Mouse (Mus musculus): ENCODE results near the gene Ank2.
"Not testable (repeated sequence)": the region's sequence is repeated elsewhere in the genome, so short reads cannot be mapped to it uniquely, and the experiment has no call there.

The Ank2 gene

DNA sequence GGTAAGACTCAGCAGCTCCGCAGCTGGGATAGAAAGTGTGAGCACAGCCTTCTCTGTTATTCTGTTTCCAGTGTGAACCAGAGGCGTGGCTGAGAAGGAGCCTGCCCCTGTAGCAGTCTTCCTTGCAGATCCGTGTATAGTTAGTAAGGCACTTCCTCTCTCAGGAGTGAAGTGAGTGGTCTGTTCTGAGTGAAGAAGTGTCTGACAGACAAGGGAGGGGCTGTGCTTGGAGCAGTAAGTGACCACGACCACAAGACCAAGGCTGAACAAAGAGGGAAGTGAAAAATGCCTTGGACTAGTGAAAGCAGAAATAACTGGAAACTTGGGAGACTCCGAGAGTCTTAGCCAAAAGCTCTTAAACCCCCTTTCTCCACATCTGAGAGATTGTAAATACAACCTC lies 143.9 kb downstream of the Ank2 start:
- DNase-seq (ENCODE audit: low spot score) = no peak

DNA sequence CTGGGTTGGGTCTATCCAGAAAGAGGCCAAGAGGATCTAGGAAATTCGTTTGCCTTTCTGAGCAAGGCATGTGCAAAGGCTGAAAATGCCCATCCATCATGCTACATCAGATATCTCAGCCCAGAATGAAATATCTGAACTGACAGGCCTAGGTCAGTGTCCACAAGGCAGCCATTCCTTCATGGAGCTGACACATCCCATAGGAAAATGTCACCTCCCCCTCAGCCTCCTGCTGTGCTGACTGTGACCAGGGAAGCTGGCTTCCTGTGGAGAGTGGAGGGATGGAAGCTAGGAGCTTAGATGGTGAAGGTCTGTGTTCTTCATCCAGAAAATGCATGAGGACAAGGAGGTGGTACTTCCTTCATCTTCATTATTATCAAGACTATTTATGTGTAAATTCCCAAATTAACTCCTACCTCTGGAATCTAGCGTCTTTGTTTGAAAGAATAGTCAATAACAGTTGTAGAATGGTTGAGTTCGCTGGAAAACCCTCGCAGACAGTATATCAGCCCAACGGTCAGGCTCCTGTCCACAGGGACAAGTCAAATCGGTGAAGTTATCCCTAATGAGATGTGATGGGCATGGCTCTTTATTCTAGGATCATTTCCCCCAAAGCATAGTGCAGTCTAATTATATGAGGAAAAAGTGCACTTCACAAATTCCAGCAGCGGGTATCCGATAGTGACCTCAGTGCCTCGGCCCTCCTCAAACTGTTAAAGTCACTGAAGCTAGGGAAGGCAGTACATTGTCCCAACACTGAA lies 148.4 kb downstream of the Ank2 start:
- DNase-seq (ENCODE audit: low spot score) = no peak

DNA sequence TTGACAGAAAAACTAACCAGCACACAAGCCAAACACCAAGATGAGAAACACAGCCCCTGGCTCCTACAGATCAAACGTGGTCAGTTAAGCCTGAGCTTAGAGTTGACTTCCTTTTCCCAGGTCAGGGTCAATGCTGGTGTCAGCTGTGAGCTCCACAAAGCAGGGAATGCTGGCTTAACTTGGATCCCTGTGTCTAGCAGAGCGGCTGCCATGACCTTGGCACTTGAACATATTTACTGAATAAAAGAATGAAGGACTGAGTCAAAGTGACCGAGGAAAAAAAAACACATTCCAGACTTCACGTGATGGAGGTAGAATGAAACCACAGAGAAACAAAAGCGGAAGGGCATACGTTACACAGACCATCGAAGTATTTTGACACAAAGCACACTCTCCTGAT lies 150.2 kb downstream of the Ank2 start:
- DNase-seq (ENCODE audit: low spot score) = peak; percentile 25

DNA sequence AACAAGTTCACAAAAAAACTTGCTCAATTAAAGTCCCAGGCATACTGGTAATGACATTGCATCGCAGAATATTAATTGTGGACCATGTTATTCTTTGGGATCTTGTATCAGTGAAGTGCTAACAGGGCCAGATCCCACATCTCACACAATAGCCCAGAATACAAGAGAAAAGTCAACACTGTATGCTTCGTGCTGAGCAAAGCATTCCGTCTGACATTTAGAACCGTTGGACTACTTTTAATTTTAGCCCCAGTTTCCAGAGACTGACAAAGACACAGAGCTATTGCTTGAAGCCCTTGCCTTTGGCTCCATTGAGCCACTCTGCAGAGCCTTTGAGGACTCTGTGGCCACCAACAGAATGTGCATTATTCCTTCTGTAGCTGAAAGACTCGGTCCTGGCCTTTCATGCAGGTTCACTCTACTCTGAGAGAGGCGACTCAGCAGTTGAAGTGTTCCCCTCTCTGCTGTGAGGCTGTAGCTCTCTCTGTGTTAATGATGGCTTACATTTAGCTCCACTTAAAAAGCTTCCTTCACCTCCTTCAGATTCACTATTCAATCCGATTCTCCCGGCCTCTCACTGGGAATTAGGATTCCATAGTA lies 153.2 kb downstream of the Ank2 start:
- DNase-seq (ENCODE audit: low spot score) = no peak

DNA sequence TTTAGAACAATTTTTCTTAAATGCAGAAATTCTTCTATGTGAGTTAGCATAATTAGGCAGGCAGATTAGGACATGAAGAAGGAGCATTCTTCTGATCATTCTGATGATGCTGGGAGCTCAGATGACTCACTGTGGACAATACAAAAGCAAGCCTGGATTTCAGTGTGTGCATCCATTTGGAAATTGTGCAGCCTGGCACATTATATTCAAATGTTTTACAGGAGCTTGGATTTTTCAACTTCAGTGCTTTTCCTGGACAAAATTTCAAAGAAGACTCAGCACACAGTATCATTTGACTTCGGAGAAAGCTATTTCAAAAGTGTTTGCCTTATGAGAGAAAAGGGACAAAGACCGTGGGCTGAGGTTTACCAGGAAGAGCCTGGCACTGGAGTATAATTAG lies 157.8 kb downstream of the Ank2 start:
- DNase-seq (ENCODE audit: low spot score) = no peak

DNA sequence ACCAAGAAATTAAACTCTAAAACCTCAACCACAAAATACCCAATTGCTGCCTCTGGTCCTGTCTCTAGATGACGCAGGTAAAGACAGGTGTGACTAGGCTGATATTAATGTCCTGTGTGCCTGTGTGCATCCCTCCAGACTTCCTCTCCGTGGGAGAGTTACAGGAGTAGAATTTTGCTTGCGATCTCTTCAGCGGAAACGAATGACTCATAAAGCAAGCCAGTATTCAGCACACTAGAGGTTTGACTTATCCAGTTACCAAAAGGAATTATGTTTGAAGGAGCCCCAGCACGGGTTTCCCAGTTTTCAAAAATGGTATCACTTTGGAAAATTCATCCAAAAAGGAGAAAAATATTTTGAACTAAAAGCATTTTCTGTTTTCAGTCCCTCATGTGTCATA lies 164.3 kb downstream of the Ank2 start:
- no peak for DNase-seq (ENCODE audit: low spot score)

DNA sequence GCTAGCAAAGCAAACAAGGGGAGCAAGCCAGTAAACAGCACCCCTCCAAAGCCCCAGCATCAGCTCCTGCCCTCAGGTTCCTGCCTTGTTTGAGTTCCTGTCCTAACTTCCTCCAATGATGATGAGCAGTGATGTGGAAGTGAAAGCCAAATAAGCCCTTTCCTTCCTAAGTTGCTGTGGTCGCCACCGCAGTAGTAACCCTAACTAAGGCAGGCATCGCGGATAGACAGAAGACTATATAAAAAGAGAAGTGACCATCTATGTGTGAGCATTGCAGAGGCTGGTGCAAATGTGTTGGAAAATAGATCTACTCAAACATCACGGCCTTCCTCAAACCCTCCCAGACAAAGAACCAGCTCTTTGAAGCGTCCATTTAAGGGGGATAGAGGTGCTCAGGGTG lies 167.6 kb downstream of the Ank2 start:
- DNase-seq (ENCODE audit: low spot score) = no peak

DNA sequence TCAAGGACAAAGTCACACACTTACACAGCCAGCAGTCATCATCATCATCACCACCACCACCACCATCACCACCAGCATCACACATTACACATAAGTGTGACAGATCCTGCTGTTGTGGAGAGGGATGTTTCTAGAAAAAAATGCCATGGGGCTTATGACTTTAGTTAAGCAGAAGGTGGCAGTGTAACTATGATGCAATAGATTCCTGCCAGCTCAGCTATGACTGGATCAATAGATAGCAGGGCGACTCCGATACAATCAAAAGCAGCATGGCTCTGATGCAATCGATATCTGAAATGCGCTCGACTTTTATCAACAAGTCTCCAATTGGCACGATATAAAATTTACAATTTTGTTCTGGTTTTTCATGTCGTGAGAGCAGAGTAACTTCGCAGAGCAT lies 172.8 kb downstream of the Ank2 start:
- no peak for DNase-seq (ENCODE audit: low spot score)

DNA sequence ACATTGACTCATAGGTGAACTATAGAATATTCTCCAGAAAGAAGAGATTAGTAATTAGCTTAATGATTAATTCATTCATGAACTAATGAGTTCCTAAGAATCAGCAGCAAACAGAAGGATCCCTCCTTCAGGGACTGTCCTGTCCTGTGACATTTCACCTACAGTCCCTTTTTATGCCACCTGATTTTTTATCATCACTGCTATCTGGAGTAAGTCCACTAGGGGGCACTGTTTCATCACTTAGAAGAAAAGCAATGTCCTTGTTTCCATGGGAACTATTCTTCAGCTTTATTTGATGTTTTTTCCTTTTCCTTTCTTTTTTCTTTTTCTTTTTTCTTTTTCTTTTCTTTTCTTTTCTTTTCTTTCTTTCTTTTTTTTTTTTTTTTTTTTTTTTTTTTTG lies 176.3 kb downstream of the Ank2 start:
- no peak for DNase-seq (ENCODE audit: low spot score)

DNA sequence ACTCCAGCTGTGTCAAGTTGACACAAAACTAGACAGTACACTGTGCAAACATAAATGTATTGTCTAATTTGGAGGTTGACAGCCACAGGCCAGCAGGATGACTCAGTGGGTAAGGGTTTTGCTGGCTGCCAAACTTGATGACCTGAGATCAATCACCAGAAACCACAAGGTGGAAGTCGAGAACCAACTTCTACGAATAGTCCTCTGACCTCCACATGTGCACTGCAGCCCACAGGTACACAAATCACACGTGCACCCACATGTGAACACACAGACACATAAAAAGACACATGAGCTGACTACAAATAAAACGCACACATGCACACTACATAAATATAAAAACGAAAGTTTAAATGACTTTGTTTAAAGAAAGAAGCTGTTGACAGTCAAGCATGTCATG lies 177.5 kb downstream of the Ank2 start:
- DNase-seq (ENCODE audit: low spot score) = no peak

DNA sequence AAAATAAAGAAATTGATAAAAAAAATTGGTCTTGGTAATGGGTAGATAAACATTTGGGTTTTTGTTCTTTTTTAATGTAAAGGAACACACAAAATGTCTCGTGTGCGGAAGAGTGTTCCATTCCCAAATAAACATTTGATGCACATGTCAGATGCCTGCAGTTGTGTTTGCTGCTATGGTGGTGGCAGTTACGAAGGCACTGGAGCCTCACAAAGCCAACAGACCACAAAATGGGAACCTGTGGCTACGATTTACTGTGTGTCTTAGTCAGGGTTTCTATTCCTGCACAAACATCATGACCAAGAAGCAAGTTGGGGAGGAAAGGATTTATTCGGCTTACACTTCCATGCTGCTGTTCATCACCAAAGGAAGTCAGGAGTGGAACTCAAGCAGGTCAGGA lies 178.1 kb downstream of the Ank2 start:
- DNase-seq (ENCODE audit: low spot score) = not testable (repeated sequence)

DNA sequence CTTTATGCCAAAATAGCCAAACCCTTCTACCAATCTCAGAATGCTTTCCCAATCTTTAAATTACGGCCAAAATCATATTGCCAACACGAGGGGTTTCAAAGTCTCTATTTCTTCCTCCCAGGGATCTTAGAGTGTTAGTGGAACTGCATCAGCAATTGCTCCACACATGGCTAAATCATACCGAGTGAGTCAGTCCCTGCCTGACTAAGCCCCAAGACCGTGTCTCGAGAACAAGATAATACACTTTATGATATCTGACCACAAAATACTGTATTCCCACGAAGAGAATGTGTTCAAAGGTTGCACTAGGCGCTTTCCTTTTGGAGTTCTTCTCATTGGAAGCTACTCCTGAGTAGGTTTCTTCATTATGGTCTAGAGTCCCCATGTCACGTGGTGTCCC lies 178.8 kb downstream of the Ank2 start:
- DNase-seq (ENCODE audit: low spot score) = no peak

DNA sequence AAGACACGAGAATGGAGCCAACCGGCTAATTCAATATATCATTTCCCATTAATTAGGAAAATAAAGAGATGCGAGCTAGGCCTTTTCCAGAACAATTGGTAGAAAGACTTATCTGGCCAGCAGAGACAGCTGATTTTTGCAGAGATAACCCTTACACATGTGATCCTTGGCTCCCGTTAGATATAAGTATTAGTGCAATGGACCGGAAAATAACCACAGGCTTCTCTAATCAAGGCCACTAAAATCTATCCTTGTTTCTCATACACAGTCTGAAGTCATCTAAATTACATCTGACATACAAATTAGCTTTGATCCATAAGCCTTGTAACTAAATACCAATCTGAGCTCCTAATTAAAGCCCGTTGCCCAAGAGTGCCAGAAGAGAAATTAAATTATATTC lies 181.5 kb downstream of the Ank2 start:
- DNase-seq (ENCODE audit: low spot score) = no peak

DNA sequence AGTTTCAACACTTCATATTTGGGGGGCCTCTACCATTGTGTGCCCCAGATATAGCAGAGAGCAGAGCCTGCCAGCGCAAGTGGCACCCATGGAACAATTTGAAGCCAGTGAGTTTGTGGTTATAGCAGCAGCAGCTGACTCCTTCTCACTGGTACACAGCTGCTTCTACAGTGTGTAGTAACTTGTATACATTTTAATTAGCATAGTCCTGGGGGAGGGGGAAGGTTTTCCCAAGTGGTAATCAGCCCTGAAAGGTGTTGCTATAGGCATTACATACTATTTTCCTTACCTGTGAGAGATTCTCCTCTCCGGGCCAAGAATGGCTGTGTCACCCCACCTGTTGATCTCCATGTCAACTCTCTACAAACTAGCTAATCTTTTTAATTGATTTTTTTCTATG lies 182.4 kb downstream of the Ank2 start:
- DNase-seq (ENCODE audit: low spot score) = no peak

DNA sequence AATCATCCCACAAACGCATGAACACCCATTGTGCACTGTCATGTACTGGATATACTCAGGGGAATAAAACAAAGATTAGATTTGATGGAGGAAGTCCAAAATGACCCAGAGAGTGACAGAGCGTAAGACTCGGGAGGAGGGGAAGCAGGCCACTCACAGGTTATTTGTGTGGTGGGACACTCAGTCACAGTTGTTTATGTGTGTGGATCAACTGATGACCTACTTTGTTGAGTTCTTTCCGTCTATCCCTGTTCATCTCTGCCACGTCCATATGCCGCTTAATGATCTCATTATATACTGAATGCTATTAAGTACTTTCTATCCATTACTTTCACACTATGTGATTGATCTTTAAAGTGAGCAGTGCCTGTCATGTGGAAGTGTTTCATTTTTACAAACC lies 187.6 kb downstream of the Ank2 start:
- DNase-seq (ENCODE audit: low spot score) = no peak

DNA sequence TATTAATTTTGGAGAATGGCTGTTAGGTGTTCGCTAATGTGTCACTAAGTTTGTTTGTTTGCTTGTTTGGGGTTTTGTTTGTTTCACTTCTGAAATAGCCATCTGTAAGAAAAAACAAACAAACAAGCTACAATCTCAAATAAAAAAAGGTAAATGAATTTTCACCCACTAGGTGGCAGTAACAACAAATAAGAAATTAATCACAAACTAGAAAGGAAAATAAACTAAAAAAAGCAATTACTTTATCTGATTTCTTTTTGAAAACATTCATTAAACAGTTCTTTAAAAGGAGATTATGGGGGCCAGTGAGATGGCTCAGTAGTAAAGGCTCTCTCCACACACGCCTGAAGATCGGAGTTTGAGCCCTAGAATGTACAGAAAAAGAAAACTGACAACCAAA lies 189.1 kb downstream of the Ank2 start:
- no peak for DNase-seq (ENCODE audit: low spot score)

DNA sequence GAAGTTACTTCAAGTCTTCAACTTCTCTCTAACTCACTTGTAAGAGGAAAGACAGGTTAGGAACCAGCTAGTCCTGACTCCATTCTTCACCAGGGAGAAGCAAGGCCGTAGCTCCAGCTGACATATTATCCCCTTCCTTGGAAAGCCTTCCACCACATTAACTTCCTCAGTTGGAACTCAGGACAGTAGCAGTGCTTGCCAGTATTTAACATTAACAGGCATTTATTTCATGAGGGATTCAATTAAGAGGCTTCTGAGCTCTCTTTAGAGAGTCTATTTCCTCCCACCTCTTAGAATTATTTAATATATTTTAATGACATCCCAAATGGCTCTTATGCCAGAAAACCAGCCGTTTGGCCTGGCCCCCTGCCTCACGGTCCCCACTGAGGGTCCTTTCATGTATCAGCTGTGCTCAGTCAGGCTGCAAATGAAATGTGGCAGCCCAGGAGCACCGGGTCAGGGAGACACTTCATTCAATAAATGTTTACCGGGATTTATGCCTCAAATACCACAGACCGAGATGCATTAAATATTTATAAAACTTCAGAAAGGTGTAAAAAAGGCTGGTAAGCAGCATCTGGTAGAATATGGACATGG lies 195.1 kb downstream of the Ank2 start:
- DNase-seq (ENCODE audit: low spot score) = no peak

DNA sequence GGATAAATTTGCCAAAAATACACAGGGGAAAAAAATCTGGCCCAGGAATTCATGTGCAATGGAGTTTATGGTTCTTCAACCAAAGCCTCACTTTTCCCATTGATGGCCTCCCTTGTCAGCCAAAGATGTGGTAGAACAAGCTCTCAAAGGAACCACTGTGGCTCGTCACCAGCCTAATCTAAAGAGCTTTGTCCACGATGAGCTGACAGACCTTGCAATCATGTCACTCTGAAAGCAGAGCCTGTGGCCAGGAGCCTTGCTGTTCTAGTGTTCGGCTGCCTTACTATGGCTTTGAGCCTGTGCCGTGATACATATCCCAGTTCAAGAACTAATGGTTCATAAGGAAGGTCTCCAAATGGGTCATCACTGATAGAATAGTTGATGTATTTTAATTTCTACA lies 196.1 kb downstream of the Ank2 start:
- DNase-seq (ENCODE audit: low spot score) = no peak

DNA sequence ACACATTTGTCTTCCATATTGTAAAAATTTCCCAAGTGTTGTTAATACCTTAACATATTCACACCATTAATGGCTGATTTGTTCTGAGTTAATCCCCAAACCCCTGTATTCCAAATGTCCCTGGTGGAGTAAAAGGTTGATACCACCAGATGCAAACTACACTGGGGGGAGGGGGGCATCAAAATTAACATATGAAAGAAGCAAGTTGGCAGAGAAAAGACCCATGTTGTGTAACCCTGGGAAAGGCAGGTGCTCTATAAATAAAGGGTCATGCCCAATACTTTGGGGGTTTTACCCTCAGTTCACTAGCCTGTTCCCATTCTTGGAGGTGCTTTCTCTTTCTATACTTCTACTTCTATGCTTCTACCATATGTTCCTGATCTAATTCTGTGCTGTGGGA lies 198.4 kb downstream of the Ank2 start:
- no peak for DNase-seq (ENCODE audit: low spot score)

DNA sequence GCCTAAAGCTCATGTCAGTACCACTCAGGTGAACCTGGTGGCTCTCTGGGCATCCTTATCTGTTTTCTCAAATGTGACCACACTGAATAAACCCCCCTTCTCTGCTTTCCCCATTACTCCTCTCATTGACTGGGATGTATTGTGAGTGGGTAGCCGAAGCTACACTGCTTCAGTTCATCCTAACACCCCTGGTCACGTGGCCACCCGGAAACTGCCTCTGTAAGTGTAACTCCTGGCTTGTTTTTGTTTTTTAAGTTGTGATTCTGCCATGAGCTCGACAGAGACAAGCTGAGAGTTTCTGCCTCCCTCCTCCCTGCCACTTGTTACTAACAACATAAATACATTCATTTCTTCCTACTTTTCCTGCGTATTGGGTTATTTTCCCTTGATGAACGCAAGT lies 203.2 kb downstream of the Ank2 start:
- no peak for DNase-seq (ENCODE audit: low spot score)

DNA sequence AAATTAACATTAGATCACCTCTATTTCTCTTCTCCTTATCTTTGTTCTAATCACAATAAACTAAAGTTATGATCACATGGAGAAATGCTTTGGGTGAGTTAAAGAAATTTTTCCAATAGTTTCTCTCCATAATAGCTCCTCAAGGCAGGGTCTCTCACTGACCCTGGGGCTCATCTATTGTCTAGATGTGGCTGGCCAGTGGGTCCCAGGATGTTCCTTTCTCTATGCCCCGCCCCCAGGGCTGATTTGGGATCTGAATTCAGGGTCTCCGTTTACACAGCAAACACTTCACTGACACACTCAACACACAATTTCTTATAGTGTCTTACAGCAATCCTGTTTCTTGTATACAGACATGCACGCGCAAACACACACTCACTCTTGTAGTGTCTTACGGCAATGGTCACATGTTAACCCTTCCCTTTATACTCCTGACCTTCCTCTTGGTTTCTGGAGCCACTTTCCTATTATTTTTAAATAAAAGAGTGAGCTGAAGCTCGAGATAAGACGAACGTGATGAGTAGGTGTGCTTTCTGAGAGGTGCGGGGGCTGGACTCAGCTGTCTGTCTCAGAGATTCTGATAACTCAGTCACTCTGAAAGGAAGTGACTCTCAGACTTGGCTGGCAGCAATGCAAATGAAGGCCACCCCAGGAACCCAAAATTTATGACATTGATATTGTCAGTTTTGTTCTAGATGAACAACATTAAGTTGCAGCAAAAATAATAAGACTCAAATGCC lies 204.4 kb downstream of the Ank2 start:
- DNase-seq (ENCODE audit: low spot score) = no peak

DNA sequence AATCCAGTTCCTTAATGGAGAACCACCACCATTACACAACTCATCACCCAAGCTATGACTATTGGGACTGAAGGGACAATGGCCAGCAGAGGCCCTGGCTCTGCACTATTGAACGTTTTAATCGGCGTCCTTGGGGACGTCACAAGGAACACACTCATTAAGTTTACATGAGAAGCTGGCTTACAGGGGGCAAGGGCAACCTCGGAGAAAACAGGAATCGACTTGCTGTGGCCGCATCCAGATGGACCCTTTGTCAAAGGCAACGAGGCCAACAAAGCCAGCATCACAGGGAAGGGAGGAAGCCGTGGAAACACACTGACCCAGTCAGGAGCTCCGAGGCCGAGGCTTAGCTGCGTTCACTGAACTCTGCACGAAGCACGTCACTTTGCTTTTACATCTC lies 205.1 kb downstream of the Ank2 start:
- no peak for DNase-seq (ENCODE audit: low spot score)

DNA sequence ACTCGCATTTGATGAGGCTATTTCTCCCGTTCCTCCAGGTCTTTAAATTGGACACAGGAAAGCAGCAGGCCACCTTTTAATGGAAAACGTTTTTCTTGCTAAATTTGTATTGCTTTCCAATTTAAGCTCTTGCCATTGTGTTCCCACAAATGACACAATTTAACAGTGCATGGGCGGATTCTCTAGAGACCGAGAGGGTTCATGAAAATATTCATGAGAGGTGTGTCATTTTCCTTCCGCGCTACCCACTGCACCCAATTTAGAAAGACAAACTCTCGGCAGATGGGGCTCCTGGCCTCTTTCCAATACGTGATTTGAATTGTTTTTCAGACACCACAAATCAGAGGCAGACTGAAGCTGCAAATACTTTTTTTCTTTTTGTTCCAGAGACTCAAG lies 205.7 kb downstream of the Ank2 start:
- DNase-seq (ENCODE audit: low spot score) = no peak

Measured in ovary, postnatal 36 days (tissue).